Mouse (Mus musculus) kidney, adult 2 months (tissue): Measurements from ENCODE around the gene Ankrd40.

Experiments used
- CTCF ChIP-seq: fragments of 200-500 bp; conservative IDR thresholded peaks from 2 replicates; pipeline ENCODE4 v1.5.1; 2011; ENCODE audit warnings: low read depth, mild to moderate bottlenecking, control low read depth, low read length, moderate library complexity, mixed read lengths; ENCODE audit not compliant: insufficient read depth, insufficient read length
- POLR2A ChIP-seq: fragments of 200-500 bp; IDR thresholded peaks from one replicate; pipeline ENCODE4 v1.6.1; 2011; ENCODE audit warnings: low read depth, low read length, control low read depth

DNA sequence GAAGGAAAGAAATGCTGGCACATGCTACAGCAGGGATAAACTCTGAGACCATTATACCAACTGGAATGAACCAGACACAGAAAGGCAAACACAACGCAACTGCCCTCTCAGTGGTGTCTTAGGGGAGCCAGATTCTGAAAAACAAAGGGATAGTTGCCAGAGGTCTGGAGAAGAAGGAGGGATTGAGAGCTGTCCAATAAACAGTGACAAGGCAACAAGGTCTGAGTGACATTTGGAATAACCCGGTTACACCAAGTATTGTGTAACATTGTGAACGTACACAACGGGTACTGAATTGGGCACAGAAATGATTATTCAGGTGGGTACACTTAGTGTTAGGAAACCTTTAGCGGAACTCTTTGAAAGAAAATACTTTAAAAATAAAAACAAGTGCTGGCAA is 34.3 kb downstream of the Ankrd40 start:
- TF ChIP-seq CTCF, result no peak
- no peak for TF ChIP-seq POLR2A
